In the genomic region with DNA sequence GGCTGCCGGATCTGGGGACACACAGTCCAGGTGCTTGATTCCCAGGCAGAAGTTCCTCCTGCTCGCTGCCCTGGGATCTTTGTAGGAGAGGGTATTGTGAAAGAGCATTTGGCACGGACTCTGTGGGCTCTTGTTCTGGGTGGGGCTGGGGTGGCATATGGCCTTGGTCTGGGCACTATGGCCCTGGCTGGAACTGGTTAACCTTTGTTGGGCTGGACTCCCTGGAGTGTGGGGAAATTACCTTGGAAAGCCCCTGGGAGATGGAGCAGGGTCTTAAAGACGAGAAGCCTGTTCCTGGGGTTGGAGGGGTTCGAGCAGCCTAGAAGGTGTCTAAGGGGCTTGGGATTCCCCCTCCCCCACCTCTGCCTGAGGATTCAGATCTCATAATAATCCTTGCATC, we compare ENCODE assay signal across 8 mouse cellular contexts. TPM values are rescaled to one million over a fixed set of nuclear protein-coding genes. Genes with fewer than 3 reads are reported as not detected.
DNase-seq lines count a peak whose midpoint lies in the region; ATAC-seq and TF ChIP-seq lines count a peak whose summit lies in the region.

No protein-coding gene starts in this region.

- peak overlapping the region; percentile 84 for H3K4me3 ChIP-seq in heart, embryonic 11.5 days (ENCODE audit: low read depth, low read length)
- peak overlapping the region; percentile 68 for H3K4me3 ChIP-seq in embryonic facial prominence, embryonic 14.5 days (ENCODE audit: low read depth, low read length)
- H3K4me3 ChIP-seq in limb, embryonic 11.5 days (ENCODE audit: low read depth, low read length): no peak overlapping the region
- H3K4me3 ChIP-seq in midbrain, postnatal 0 days (ENCODE audit: low read depth, low read length): peak overlapping the region; percentile 45

- no peak for ATAC-seq in heart, embryonic 11.5 days (replicated peaks; ENCODE audit: insufficient number of reproducible peaks, low FRiP score, low TSS enrichment)
- ATAC-seq in embryonic facial prominence, embryonic 14.5 days (ENCODE audit: low read depth): no peak
- ATAC-seq in limb, embryonic 11.5 days (ENCODE audit: insufficient number of reproducible peaks, low FRiP score, low TSS enrichment, low read depth): no peak
- no peak for ATAC-seq in midbrain, postnatal 0 days (ENCODE audit: low FRiP score)

- peak overlapping the region; percentile 65; the same call in 1 of the 2 replicates for H3K9ac ChIP-seq in heart, embryonic 11.5 days (ENCODE audit: low read depth, low read length)
- peak overlapping the region; percentile 75 for H3K9ac ChIP-seq in embryonic facial prominence, embryonic 14.5 days (ENCODE audit: low read depth, low read length)
- no peak overlapping the region for H3K9ac ChIP-seq in limb, embryonic 11.5 days (ENCODE audit: low read length)
- H3K9ac ChIP-seq in midbrain, postnatal 0 days (replicated peaks; ENCODE audit: low read length, poor library complexity, severe bottlenecking): peak overlapping the region; percentile 46

- H3K9me3 ChIP-seq in heart, embryonic 11.5 days (replicated peaks; ENCODE audit: control insufficient read depth, low read length): no peaks in the 10 kb centered on the region
- no peaks in the 10 kb centered on the region for H3K9me3 ChIP-seq in embryonic facial prominence, embryonic 14.5 days (ENCODE audit: control insufficient read depth, low read length)
- H3K9me3 ChIP-seq in limb, embryonic 11.5 days (ENCODE audit: control insufficient read depth, low read length): no peaks in the 10 kb centered on the region
- no peaks in the 10 kb centered on the region for H3K9me3 ChIP-seq in midbrain, postnatal 0 days (ENCODE audit: low read length)

- no peak for DNase-seq in heart, adult 8-10 months (ENCODE audit: low spot score)
- DNase-seq in embryonic facial prominence, embryonic 14.5 days (ENCODE audit: low spot score): no peak
- DNase-seq in limb, embryonic 11.5 days (ENCODE audit: low spot score): no peak
- no peak for DNase-seq in midbrain, postnatal 0 days (ENCODE audit: low spot score)
- DNase-seq in gastrocnemius, adult 18-20 months (ENCODE audit: low spot score): no peak
- no peak for DNase-seq in thymus, postnatal 10 days (ENCODE audit: low spot score in 2 of 2)
- no peak for DNase-seq in layer of hippocampus, postnatal 14 days (ENCODE audit: low spot score in 2 of 2)

- H3K36me3 ChIP-seq in heart, embryonic 11.5 days (ENCODE audit: control insufficient read depth, insufficient read depth, low read length): no peaks in the 10 kb centered on the region; the same call in 1 of the 2 replicates
- H3K36me3 ChIP-seq in embryonic facial prominence, embryonic 14.5 days (ENCODE audit: control insufficient read depth, insufficient read depth, low read length): no peaks in the 10 kb centered on the region
- H3K36me3 ChIP-seq in limb, embryonic 11.5 days (ENCODE audit: control insufficient read depth, insufficient read depth, low read length): no peaks in the 10 kb centered on the region
- H3K36me3 ChIP-seq in midbrain, postnatal 0 days (ENCODE audit: insufficient read depth, low read length): 0 out of 2 replicates have a peak, but pooled peaks cover 9% of the 10 kb centered on the region

- no peaks in the 10 kb centered on the region for H3K27me3 ChIP-seq in heart, embryonic 11.5 days (ENCODE audit: control insufficient read depth, insufficient read depth, low read length)
- H3K27me3 ChIP-seq in embryonic facial prominence, embryonic 14.5 days (replicated peaks; ENCODE audit: control insufficient read depth, insufficient read depth, low read length): no peaks in the 10 kb centered on the region; the same call in 1 of the 2 replicates
- H3K27me3 ChIP-seq in limb, embryonic 11.5 days (ENCODE audit: control insufficient read depth, insufficient read depth, low read length): peaks cover 3% of the 10 kb centered on the region; the same call in 1 of the 2 replicates
- no peaks in the 10 kb centered on the region for H3K27me3 ChIP-seq in midbrain, postnatal 0 days (ENCODE audit: insufficient read depth, low read length)

- TF ChIP-seq CTCF in midbrain, postnatal 0 days (IDR thresholded peaks at IDR 0.05): no peak

- peak overlapping the region; percentile 95 for H3K4me2 ChIP-seq in heart, embryonic 11.5 days
- H3K4me2 ChIP-seq in embryonic facial prominence, embryonic 14.5 days (ENCODE audit: low read depth, low read length): peak overlapping the region; percentile 97
- H3K4me2 ChIP-seq in limb, embryonic 11.5 days (ENCODE audit: low read depth, severe bottlenecking): peak overlapping the region; percentile 93; the same call in 1 of the 2 replicates
- peak overlapping the region; percentile 88 for H3K4me2 ChIP-seq in midbrain, postnatal 0 days (ENCODE audit: low read depth, low read length, poor library complexity, severe bottlenecking)

- H3K4me1 ChIP-seq in heart, embryonic 11.5 days (ENCODE audit: control insufficient read depth, insufficient read depth, low read length): peaks cover 68% of the 10 kb centered on the region
- H3K4me1 ChIP-seq in embryonic facial prominence, embryonic 14.5 days (ENCODE audit: control insufficient read depth, insufficient read depth, low read length): peaks cover 24% of the 10 kb centered on the region
- peaks cover 18% of the 10 kb centered on the region for H3K4me1 ChIP-seq in limb, embryonic 11.5 days (ENCODE audit: control insufficient read depth, insufficient read depth, low read length)
- peaks cover 20% of the 10 kb centered on the region; the same call in 1 of the 2 replicates for H3K4me1 ChIP-seq in midbrain, postnatal 0 days (ENCODE audit: insufficient read depth, low read length)

- H3K27ac ChIP-seq in heart, embryonic 11.5 days (ENCODE audit: low read depth, low read length): peak overlapping the region; percentile 68
- H3K27ac ChIP-seq in embryonic facial prominence, embryonic 14.5 days (replicated peaks; ENCODE audit: low read depth, low read length): no peak overlapping the region; the same call in 1 of the 2 replicates
- H3K27ac ChIP-seq in limb, embryonic 11.5 days (replicated peaks; ENCODE audit: low read depth, low read length): no peak overlapping the region
- peak overlapping the region; percentile 18; the same call in 1 of the 2 replicates for H3K27ac ChIP-seq in midbrain, postnatal 0 days (ENCODE audit: low read depth, low read length)

- WGBS in heart, embryonic 11.5 days (ENCODE audit: insufficient replicate concordance): 46% methylated on average over 5 of the region's 5 CpGs
- WGBS in embryonic facial prominence, embryonic 14.5 days: 60% methylated on average over 5 of the region's 5 CpGs
- 44% methylated on average over 5 of the region's 5 CpGs for whole genome bisulfite sequencing in limb, embryonic 11.5 days
- 49% methylated on average over 5 of the region's 5 CpGs for WGBS in midbrain, postnatal 0 days

RNA-seq across cellular contexts. Expression of gene Gdpd5, which starts 2.0 kb away (rescaled TPM):
- 20.0 and 20.8 TPM in 2 replicates for polyA plus RNA-seq in heart, embryonic 11.5 days (2014; fragmentation: Nextera tagmentation; extraction: Ambion mirVana)
- total RNA-seq in heart, adult 8-10 months (2022): 10 to 100 TPM; 19.7 to 30.7 (median 24.3) TPM
- 15.0 and 17.5 TPM in 2 replicates for polyA plus RNA-seq in embryonic facial prominence, embryonic 14.5 days (2014; fragmentation: Nextera tagmentation; extraction: Ambion mirVana)
- polyA plus RNA-seq in limb, embryonic 11.5 days (2014; fragmentation: Nextera tagmentation; extraction: Ambion mirVana): 7.9 and 8.5 TPM in 2 replicates
- total RNA-seq in midbrain, postnatal 0 days (2014; rRNA removed): 41.0 and 44.6 TPM in 2 replicates
- 25.9 and 26.0 TPM in 2 replicates for polyA plus RNA-seq in midbrain, postnatal 0 days (2015; fragmentation: Nextera tagmentation; extraction: Ambion mirVana)
- 1 to 10 TPM; 6.2 to 8.8 TPM for total RNA-seq in gastrocnemius, adult 18-20 months (2021)
- total RNA-seq in layer of hippocampus, postnatal 14 days (2021): 10 to 100 TPM; 30.0 to 31.6 TPM

RNA-seq across cellular contexts. Expression of gene Serpinh1, which starts 30.2 kb away (rescaled TPM):
- polyA plus RNA-seq in heart, embryonic 11.5 days (2014; fragmentation: Nextera tagmentation; extraction: Ambion mirVana): 442 and 580 TPM in 2 replicates
- 100 to 1,000 TPM; 129 to 268 (median 205) TPM for total RNA-seq in heart, adult 8-10 months (2022)
- 918 and 945 TPM in 2 replicates for polyA plus RNA-seq in embryonic facial prominence, embryonic 14.5 days (2014; fragmentation: Nextera tagmentation; extraction: Ambion mirVana)
- polyA plus RNA-seq in limb, embryonic 11.5 days (2014; fragmentation: Nextera tagmentation; extraction: Ambion mirVana): 413 and 429 TPM in 2 replicates
- 151 and 160 TPM in 2 replicates for total RNA-seq in midbrain, postnatal 0 days (2014; rRNA removed)
- polyA plus RNA-seq in midbrain, postnatal 0 days (2015; fragmentation: Nextera tagmentation; extraction: Ambion mirVana): 114 and 125 TPM in 2 replicates
- 10 to 100 TPM; 37.4 to 70.5 TPM for total RNA-seq in gastrocnemius, adult 18-20 months (2021)
- 10 to 100 TPM; 41.9 to 58.7 TPM for total RNA-seq in layer of hippocampus, postnatal 14 days (2021)

Comparison
In these comparisons a context has a peak if more than half of its experiments do, and no peak if none do; other contexts are left out.
1. H3K27ac ChIP-seq: peak in heart, embryonic 11.5 days (single experiment) and midbrain, postnatal 0 days (single experiment); none in embryonic facial prominence, embryonic 14.5 days (single experiment) and limb, embryonic 11.5 days (single experiment).
2. Peak in every context shown above with its lines, with median percentiles within 50 percentile points of each other: H3K4me2 ChIP-seq.